Mouse (Mus musculus) CH12.LX (cell line): Measurements from ENCODE around the gene T2. TPM values are rescaled to one million over a fixed set of nuclear protein-coding genes. Genes with fewer than 3 reads are reported as not detected.
"Not testable (repeated sequence)": the region's sequence is repeated elsewhere in the genome, so short reads cannot be mapped to it uniquely, and the experiment has no call there.

Experiments
- DNase-seq: peaks from one replicate; pipeline ENCODE4 v3.0.0-alpha.2; 2013; ENCODE audit errors: extremely low read depth
- H3K27ac ChIP-seq: 2 replicates; pipeline ENCODE4 v1.5.1; 2012; ENCODE audit warnings: low read depth, mild to moderate bottlenecking, control low read depth, moderate library complexity; ENCODE audit not compliant: insufficient read depth
- H3K27me3 ChIP-seq: replicated peaks from 2 replicates; pipeline ENCODE3; 2012; ENCODE audit warnings: inconsistent platforms
- H3K36me3 ChIP-seq, 2 experiments: replicated peaks in 1 of 2; 2 replicates each; pipeline versions ENCODE3 to v1.6.1; 2012; ENCODE audit warnings: inconsistent platforms in 1 of 2, low read length in 1 of 2, mild to moderate bottlenecking in 1 of 2, mixed read lengths in 1 of 2, moderate library complexity in 1 of 2; ENCODE audit not compliant: control insufficient read depth in 1 of 2, insufficient read depth in 1 of 2
- H3K4me1 ChIP-seq, 2 experiments: 2 replicates each; pipeline ENCODE4 v1.6.1; 2012; ENCODE audit warnings: inconsistent platforms in 1 of 2, moderate library complexity in 1 of 2; ENCODE audit not compliant: insufficient read depth in 2 of 2, control insufficient read depth in 1 of 2
- H3K4me2 ChIP-seq: 2 replicates; pipeline ENCODE4 v1.6.1; 2012; ENCODE audit warnings: low read depth, mild to moderate bottlenecking, control low read depth; ENCODE audit not compliant: poor library complexity, insufficient read depth, severe bottlenecking
- H3K4me3 ChIP-seq, 3 experiments: fragments of 150-350 bp in 1 of 3; sonication (generic) in 1 of 3; replicated peaks in 1 of 3; 2 replicates each; pipeline versions ENCODE3 to v1.5.1; 2011 to 2012; ENCODE audit warnings: low read depth in 2 of 3, low read length in 2 of 3, mild to moderate bottlenecking in 2 of 3, moderate library complexity in 2 of 3, control low read depth in 1 of 3, improper control_type of control experiment in 1 of 3, inconsistent platforms in 1 of 3, mixed read lengths in 1 of 3; ENCODE audit not compliant: poor library complexity in 1 of 3
- H3K79me2 ChIP-seq: replicated peaks from 2 replicates; pipeline ENCODE4 v1.6.1; 2012; ENCODE audit warnings: mild to moderate bottlenecking, moderate library complexity; ENCODE audit not compliant: control insufficient read depth, poor library complexity, insufficient read depth, severe bottlenecking; ENCODE audit errors: extremely low read depth
- H3K9ac ChIP-seq: 2 replicates; pipeline ENCODE4 v1.6.1; 2012; ENCODE audit warnings: low read depth, mild to moderate bottlenecking, control low read depth, moderate library complexity; ENCODE audit not compliant: insufficient read depth
- H3K9me3 ChIP-seq: replicated peaks from 2 replicates; pipeline ENCODE3; 2012; ENCODE audit warnings: low read length, inconsistent platforms, mixed read lengths
- CHD1 ChIP-seq: IDR thresholded peaks from 2 replicates; pipeline ENCODE4 v1.6.1; 2012; ENCODE audit warnings: low read depth, low read length, improper control_type of control experiment, inconsistent platforms
- CTCF ChIP-seq, 2 experiments: IDR thresholded peaks in 1 of 2; conservative IDR thresholded peaks in 1 of 2; 2 replicates each; pipeline ENCODE4 v1.5.1; 2011 to 2012; ENCODE audit warnings: low read depth in 2 of 2, low read length in 2 of 2, improper control_type of control experiment in 1 of 2, inconsistent platforms in 1 of 2, mild to moderate bottlenecking in 1 of 2, moderate library complexity in 1 of 2
- IRF4 ChIP-seq: IDR thresholded peaks from 2 replicates; pipeline ENCODE4 v1.6.1; 2014; ENCODE audit warnings: low read depth, mild to moderate bottlenecking, inconsistent platforms, low read length, improper control_type of control experiment
- JUND ChIP-seq: conservative IDR thresholded peaks from 2 replicates; pipeline ENCODE4 v1.6.1; 2011; ENCODE audit warnings: low read depth, low read length, improper control_type of control experiment
- MAX ChIP-seq: IDR thresholded peaks from 2 replicates; pipeline ENCODE4 v1.6.1; 2011; ENCODE audit warnings: low read length, improper control_type of control experiment
- PAX5 ChIP-seq: IDR thresholded peaks from 2 replicates; pipeline ENCODE4 v1.6.1; 2012; ENCODE audit warnings: low read length, inconsistent platforms, mixed read lengths
- RAD21 ChIP-seq: IDR thresholded peaks from 2 replicates; pipeline ENCODE4 v1.6.1; 2011; ENCODE audit warnings: low read depth, mild to moderate bottlenecking, low read length, improper control_type of control experiment, moderate library complexity
- SMC3 ChIP-seq: IDR thresholded peaks from 2 replicates; pipeline ENCODE4 v1.6.1; 2011; ENCODE audit warnings: low read depth, low read length, improper control_type of control experiment
- TBP ChIP-seq: conservative IDR thresholded peaks from 2 replicates; pipeline ENCODE4 v1.6.1; 2011; ENCODE audit warnings: low read depth, low read length, improper control_type of control experiment
- UBTF ChIP-seq: IDR thresholded peaks from 2 replicates; pipeline ENCODE4 v1.6.1; 2012; ENCODE audit warnings: low read depth, mild to moderate bottlenecking, inconsistent platforms, low read length, improper control_type of control experiment, moderate library complexity
- ZKSCAN1 ChIP-seq: IDR thresholded peaks from 2 replicates; pipeline ENCODE4 v1.6.1; 2012; ENCODE audit warnings: low read depth, inconsistent platforms, low read length, improper control_type of control experiment, borderline replicate concordance
- dilution Hi-C: fragments of 300-500 bp; cut with MboI; formaldehyde crosslinking; loops from 2 replicates; pipeline ENCODE4 v1.14.3; 2020; ENCODE audit warnings: low sequenced_read_pairs; ENCODE audit not compliant: extremely low pct_unique_long_range_greater_than_20kb, extremely low pct_ligation_motif_present
- in situ Hi-C: fragments of 300-500 bp; cut with MboI; formaldehyde crosslinking; loops from 3 replicates; pipeline ENCODE4 v1.14.3; 2019; ENCODE audit warnings: low sequenced_read_pairs, low pct_ligation_motif_present, low pct_unique_long_range_greater_than_20kb, mixed read lengths
- polyA plus RNA-seq: library from polyadenylated mRNA; unstranded; fragments of >175 nt; gene quantifications from 2 replicates; pipeline ENCODE4 v1.2.1, GENCODE M21; 2012; ENCODE audit warnings: low read depth; ENCODE audit not compliant: insufficient read length
- total RNA-seq, 2 experiments: library from RNA; depleted of rRNA; stranded (reverse); fragments of 300-350 nt in 1 of 2; fragments of >200 nt in 1 of 2; gene quantifications; 2 replicates each; pipeline ENCODE4 v1.2.3; 2012 to 2014

T2 gene
- total and polyA plus RNA-seq, 3 experiments = not detected

- dilution Hi-C loops (no loop called here), in situ Hi-C loops (no loop called here)
- Histone ChIP-seq H3K79me2 (no peaks in the 10 kb centered on the region), H3K27me3 (no peaks in the 10 kb centered on the region), H3K9me3 (peaks cover 7% of the 10 kb centered on the region), H3K9ac (no peak overlapping the region), H3K4me1 (no peaks in the 10 kb centered on the region), H3K4me3 (no peak overlapping the region), H3K27ac (no peak overlapping the region), H3K36me3 (peaks cover 23 to 45% of the 10 kb centered on the region in 2 experiments), H3K4me2 (no peak overlapping the region)
- no peak for DNase-seq
- TF ChIP-seq RAD21 = peak; percentile 17
- no peak for TF ChIP-seq TBP
- TF ChIP-seq MAX = no peak
- peak in 1 of 2 experiments; percentile 50; a peak in 2 of 4 replicates for TF ChIP-seq CTCF (conservative IDR thresholded peaks at IDR 0.05 in 1 of 2, IDR thresholded peaks at IDR 0.05 in 1 of 2; ENCODE audit: low read depth in 2 of 2, low read length in 2 of 2)
- TF ChIP-seq SMC3 = peak; percentile 48
These were observed 27.1 kb upstream of the T2 start for GRCm38 (mm10) chr17:8328511-8329174.

- H3K9ac ChIP-seq = no peak overlapping the region
- dilution Hi-C loops = no loop called here
- in situ Hi-C loops = no loop called here
- peaks cover 7% of the 10 kb centered on the region for H3K9me3 ChIP-seq
- H3K36me3 ChIP-seq = peaks cover 11 to 25% of the 10 kb centered on the region in 2 experiments
- TF ChIP-seq ZKSCAN1 (no peak), JUND (no peak), UBTF (no peak), PAX5 (no peak), IRF4 (no peak), CHD1 (no peak)
- H3K27me3 ChIP-seq = no peaks in the 10 kb centered on the region
- no peak for DNase-seq
- H3K27ac ChIP-seq = no peak overlapping the region
- H3K4me1 ChIP-seq = no peaks in the 10 kb centered on the region
- no peak overlapping the region for H3K4me3 ChIP-seq
- H3K4me2 ChIP-seq = no peak overlapping the region
- H3K79me2 ChIP-seq = no peaks in the 10 kb centered on the region
These were observed 25.2 kb upstream of the T2 start for GRCm38 (mm10) chr17:8330602-8331001.

- H3K36me3 ChIP-seq = peaks cover 0 to 16% of the 10 kb centered on the region in 2 experiments
- H3K9ac ChIP-seq, in situ Hi-C loops, H3K4me2 ChIP-seq, H3K4me3 ChIP-seq, dilution Hi-C loops, H3K79me2 ChIP-seq, H3K27ac ChIP-seq, H3K9me3 ChIP-seq, H3K27me3 ChIP-seq, H3K4me1 ChIP-seq, DNase-seq: not testable (repeated sequence)
These were observed 18.6 kb upstream of the T2 start, which contains the start of gene Prr18 for GRCm38 (mm10) chr17:8337159-8337558. Prr18 (plus strand) TSS chr17:8337459.
